Mouse (Mus musculus) right cerebral cortex, adult 2 months (tissue): Measurements from ENCODE around the gene Cox4i1.

ENCODE experiments used
- DNase-seq, 2 experiments: peaks; one replicate each; pipeline ENCODE4 v3.0.0; 2021 to 2022; ENCODE audit warnings: low spot score in 2 of 2

The Cox4i1 gene

DNA sequence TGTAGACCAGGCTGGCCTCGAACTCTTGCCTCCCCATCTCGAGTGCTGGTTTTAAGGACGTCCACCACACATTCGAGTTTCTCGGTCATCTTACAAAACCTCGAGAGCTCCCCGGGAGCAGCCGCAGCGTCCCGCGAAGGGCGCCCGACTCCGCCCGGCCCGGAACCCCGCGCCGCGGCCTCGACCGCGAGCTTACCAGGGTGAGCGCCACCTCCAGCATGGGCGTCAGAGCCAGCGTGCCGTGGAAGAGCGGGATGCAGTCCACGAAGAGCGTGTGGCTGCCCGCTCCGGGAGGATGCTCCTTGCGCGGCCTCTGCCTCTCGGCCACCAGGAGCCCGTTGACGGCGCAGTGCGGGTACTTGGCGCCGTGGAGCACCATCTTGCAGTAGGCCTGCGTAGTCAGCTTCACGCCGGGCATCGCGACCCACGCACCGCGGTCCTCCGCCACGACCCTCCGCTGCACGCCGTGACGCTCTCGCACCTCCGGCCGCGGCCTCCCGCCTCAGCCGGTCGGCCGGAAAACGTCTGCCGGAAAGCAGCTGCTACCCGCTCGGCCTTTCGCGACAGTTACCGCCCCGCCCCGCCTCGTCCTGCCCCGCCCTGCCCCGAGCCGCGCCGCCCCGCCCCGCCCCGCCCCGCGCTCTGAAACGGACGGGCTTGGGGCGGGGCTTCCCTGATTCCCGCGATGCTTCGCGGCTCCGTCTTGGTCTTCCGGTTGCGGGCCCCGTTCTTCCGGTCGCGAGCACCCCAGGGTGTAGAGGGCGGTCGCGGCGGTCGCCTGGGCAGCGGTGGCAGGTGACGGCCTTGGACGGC is at the start of gene Cox4i1, which contains the start of gene Gm27021:
Gene Cox4i1 (plus strand): TSS at position 662 of the 813 bp plus-strand sequence.
Gene Gm27021 (minus strand): TSS at position 519 of the 813 bp plus-strand sequence.
- peak; percentile 86 to 89 for DNase-seq

DNA sequence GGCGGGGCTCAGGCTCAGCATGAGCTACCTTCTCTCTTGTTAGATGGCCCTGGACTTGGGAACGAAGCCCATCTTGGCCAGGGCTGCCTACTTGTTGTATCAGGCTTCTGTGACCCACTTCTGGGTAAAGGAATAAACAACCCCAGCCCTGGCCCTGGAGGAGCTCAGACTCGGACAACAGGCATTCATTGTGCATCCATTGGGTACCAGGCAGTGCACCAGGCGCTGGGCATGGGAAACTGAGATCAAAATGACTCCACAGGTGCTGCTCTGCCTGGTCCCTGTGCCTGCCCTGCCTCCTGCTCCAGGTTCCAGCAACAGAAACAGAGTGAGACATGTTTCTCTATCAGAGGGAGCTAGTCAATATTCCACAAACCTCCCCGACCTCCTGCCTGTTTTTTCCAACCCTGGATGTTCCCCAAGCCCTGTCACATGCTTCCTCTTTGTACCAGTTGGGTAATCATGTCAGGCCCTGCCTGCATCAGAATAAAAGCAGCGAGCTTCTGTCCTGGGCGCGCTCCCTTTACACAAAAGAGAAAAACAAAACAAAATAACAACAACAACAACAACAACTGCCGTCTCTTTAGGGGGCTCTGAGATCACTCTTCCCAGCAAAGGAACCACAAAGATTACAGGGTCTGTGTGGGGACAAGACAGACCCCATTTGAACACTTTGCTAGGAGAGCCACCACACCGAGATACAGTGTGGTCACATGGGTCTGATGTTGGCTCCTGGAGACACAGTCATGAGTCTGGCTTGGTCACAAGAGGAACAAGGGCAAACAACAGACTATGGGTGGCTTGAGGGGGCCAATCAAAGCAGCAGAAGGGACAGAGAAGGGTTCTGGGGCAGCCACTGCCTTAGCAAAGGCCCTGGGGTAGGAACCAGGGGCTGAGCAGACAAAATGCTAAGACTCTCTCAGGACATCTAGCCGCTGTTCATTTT is 48.5 kb upstream of the Cox4i1 start:
- DNase-seq, result peak; percentile 23 to 49

DNA sequence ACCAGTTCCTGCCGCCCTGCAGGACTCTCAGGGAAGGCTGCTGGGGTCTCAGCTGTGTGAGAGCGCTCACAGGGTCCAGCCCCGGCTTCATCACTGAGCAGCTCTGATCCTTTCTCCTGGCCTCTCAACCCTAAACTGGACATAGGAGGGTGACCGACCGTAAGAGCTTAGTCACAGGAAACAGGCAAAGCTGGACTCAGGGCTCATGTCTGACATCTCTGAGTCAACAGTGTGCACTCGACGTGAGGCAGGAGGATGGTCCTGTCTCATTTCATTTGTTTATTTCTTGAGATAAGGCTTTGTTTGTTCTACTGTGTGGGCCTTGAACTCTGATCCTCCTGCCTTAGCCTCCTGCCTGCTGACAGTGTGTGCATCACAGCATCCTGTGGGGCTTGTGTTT is 47.6 kb upstream of the Cox4i1 start:
- DNase-seq, result no peak

DNA sequence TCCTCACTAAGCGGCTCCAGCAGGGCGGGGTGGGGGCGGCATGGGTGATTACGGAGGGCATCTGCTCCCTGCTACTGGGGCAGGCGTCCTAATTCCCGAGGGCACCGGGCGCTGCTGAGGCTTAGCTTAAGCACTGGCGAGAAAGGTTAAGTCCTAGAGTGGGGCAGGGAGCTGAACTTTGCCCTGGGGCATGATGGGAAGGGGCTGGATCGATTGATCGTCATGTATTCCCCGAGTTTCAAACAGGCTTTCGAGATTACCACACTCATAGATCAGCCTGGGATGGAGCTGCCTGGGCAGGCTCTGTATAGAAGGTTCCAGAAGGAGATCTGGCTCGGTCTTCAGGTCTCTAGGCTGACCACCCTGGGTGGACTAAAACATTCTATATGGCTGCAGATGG is 45.9 kb upstream of the Cox4i1 start:
- no peak for DNase-seq

DNA sequence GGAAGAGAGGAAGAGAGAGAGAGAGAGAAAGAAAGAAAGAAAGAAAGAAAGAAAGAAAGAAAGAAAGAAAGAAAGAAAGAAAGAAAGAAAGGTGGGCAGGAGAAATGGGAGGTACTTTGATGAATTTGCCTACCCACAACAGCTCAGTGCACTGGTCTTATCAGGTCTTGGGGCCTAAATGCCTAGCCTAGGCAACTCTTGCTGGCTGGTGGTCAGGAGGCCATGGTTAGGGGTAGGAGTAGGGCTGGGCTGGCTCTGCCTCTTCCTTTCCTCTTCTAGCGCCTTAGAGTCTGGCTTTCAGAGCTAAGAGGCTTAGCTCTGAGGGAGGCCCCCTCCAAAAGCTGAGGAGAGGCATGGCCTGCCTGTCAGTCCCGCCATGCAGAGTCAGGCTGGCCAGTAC is 44.4 kb upstream of the Cox4i1 start:
- DNase-seq, result no peak

DNA sequence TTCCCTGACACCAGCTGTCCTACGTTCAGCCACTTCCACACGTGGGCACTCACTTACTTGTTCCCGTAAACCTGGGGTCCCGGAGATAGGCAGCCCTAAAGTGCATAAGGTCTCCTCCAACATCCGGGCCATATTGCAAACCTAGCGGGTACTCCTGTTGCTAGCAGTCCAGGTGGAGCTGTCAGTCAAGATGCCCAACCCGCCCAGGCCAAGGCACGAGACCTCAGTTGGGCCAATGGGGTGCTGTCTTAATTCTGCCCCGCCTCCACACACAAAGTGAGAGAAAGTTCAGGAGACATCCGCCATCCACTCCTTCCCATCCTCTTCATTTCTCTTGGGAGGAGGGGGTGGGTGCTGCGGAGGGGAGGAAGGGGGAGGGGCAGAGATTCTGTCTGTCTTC is 41.6 kb upstream of the Cox4i1 start:
- no peak for DNase-seq

DNA sequence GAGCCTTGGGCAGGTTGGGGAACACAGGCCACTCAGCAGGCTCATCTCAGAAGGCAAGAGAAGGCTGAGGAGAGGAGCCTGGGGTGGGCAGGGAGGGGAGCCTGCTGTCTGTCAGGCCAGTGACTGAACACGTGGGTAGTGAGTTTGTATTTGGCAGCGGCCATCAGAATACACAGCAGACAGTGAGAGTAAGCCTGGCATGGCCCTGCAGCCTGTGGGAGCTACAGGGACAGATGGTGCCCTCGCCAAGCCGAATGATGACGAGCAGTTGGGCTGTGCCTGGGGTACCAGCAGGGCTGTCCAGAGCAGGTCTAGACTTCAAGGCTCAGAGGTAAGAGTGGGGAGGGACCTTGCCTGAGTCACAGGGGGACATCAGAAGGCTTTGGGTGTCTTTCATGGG is 40.7 kb upstream of the Cox4i1 start:
- no peak for DNase-seq

DNA sequence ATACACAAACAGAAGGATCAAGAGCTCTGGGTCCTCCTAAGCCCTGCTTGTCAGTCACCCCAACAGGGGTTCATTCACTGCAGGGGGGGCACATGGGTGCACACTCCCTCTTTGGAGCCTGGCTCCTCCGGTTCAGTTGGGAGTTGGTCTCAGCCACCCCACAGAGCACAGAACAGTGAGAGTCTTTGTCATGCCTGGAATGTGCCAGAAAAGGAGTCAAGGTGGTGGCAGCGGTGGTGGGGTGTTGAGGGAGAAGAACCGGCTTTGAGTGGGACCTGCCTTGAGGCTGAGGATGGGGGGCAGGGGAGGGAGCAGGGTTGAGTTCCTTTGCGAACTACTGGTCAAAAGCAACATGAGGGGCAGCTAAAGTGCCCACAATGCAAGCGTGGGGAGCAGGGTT is 38.0 kb upstream of the Cox4i1 start:
- DNase-seq, result no peak

DNA sequence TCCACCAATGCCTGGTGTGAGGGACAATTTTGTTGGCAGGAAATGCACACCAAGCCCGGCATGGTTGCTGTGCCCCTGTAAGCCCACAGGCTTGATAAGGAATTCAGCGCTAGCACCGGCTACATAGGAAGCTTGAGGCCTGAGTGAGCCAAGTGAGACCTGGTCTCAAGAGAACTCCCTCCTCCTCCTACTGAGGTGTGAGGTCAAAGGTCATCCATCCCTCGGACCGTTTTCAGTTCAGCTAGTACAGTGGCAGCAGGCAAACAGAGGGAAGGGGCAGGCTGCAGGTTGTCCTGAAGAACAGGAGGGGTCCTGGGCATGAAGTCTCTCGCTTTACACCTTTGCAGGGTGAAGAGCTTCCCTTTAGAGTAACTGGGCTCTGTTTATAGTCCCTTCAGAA is 37.2 kb upstream of the Cox4i1 start:
- DNase-seq, result no peak

DNA sequence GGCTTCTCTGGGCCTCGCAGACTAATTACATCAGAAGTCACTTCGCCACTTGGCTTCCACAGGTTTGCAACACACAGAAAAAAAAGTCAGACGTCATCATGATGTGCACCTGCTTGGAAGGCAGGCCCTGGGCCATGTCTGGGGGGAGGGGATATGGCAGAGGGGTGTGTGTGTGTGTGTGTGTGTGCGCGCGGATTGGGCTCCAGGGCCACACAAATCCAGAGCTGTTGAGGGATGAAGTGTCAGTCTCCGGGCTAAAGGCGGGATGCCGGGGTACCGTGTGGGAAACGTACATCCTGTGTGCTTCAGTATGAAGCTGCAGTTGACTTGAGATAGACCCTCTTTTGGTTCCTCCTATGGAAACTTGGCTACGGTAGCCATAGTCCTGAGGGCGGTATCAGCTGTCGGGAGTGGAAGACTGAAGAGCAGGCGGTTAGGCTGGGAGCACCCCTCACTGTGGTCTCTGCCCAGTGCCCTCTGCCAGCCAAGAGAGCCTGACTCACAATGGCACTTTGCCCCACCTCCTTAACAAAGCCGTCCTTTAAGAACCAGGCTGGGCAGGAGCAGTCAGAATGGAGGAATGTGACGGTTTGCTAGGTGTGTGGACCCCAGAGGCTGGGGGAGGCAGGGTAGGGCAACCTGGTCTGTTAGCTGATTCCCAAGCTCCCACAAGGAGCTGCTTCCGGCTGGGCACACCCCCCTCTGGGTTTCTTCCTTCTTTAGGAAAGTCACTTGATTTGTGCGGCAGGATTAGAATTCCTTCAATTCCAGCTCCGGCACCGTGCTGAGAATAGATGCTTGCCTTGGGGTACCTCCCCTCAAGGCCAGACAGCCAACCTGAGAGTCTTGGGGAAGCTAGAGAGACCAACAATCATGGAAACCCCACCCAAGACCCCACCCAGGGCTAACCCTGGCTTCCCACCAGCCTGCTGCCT is 36.3 kb upstream of the Cox4i1 start:
- DNase-seq, result peak in 1 of 2 experiments; percentile 18

DNA sequence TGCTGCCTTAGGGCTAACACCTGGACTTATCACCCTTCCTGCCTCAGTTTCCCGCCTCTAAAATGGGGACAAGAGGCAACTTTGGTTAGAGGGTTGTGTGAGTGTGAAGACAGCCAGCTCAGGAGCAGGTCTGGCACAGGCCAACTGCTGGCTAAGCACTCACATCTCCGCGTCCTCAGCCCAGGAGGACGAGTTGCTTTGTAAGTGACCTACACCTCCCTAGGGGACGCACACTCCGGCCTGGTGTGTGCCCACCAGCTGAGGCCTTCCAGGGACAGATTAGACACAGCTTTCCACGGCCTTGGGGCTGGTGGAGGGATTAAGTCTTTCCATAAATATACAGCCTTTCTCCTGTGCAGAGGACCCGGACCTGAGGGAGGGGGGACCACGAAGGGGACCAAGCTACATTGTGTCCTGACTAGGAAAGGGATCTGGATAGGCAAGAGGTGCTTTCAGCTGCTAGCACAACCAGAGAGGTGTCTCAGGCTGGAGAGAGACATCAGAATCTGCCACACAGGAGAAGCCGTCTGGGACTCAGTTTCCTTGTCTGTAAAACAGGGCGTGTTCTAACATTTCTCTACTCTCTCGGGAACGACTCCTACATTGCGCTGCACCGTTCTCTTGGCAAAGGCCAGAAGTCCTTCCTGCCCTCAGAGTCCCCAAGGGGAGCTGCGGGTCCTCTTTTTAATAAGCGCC is 34.9 kb upstream of the Cox4i1 start:
- no peak for DNase-seq

DNA sequence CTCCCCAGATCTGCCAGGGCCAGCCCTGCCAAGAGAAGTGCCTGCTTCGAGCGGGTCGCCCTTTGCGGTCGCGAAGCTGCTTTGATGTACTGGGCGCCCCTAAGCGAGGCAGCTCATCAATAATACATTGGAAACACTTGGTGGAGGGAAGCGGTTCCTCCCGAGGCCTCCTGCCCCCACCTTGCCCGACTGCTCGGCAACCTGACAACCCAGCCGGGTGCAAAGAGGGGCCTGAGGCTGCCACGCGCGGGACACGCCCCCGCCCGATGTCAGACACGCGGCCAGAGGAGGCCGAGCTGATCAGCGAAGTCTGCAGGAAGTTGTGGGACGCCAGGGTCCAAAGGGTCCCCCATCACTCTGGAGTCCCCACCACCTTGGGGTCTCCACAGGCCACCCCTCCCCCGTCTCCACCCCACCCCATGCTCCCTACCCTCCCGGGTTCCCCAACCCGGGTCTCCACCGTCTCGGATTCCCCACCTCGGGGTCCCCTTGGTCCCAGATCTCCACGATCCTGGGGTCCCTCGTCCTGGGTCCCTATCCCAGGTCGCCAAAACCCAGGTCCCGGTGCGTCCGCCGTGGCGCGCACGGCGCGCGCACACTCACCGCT is 34.3 kb upstream of the Cox4i1 start:
- DNase-seq, result no peak

DNA sequence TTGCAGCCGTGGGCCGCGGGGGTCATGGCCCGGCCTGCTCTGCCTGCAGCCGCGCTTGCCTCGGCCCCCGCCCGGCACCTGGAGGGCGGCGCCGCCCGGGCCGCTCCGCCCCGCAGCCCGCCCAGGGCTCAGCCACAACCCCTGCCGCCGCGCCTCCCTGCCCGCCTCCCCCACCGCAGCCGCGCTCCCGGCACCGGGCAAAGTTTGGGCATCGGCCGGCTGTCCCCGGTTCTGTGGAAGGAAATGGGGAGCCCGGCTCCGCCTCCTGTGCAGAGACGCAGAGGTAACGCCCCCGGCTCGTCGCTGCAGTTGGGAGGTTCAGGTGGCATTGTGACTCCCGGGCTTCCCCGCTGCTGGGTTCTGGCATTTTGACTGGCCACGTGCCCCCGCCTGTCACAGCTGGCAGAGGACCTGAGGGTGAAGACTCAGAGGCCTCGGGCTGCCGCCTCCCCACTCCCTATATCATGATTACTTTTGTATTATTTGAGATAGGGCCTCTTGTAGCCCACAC is 33.6 kb upstream of the Cox4i1 start:
- DNase-seq, result peak; percentile 26 to 33

DNA sequence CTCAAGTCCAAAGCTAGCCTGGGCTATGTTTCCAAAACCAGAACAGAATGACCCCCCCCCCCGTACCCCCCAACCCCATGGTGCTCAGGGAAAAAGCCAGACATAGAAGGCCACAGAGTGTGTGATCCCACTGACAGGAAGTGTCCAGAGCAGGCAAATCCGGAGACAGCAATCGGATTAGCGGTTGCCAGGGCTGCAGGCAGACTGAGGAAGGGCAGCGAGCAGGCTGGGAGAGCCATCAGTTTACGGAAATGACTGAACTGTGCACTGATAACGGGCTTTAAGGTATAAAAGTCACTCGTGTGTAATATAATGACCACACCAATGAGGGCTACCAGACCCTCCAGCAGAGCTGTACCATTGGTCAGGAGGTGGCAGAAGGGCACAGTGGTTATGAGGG is 26.8 kb upstream of the Cox4i1 start:
- DNase-seq, result no peak

DNA sequence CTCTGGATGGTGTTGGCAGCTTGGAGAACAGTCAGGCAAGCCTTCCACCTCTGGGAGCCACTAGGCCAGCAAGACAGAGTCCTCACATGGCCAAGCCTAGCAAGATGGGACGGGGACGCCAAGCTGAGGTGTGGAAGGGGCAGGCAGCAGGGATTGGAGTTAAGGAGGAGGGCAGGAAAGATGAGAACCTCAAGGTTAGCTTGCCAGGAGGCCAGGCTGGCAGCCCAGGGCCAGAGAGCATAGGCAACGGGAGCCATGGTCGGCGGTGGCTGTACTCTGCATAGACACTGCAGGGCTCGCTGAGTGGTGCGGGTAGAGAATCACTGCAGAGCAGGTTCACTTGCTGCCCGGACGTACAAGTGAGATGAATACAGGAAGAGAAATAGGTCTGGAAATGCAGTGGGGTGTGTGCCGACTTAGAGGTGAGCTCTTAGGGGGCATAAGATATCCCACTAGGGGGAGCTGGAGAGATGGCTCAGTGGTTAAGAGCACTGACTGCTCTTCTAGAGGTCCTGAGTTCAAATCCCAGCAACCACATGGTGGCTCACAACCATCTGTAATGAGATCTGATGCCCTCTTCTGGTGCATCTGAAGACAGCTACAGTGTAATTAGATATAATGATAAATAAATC is 25.9 kb upstream of the Cox4i1 start:
- DNase-seq, result no peak

DNA sequence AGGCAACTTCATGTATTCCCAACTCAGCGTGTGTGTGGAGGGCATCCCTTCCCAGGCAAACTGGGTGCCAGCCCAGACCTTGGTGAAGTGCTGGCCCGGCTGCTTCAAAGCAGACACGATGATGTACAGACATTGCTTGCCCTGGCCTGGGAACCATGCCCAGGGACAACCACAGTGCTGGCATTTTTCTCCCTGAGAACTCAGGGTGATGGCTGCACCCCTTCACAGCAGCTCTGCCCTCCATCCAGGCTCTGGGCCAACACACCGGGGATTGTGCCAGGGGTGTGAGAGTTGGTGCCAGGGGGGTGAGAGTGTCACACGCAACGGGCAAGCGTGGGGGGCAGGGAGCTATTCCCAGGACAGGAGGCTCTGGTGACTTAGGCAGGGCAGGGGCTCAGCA is 23.4 kb upstream of the Cox4i1 start:
- DNase-seq, result peak; percentile 57 to 64

DNA sequence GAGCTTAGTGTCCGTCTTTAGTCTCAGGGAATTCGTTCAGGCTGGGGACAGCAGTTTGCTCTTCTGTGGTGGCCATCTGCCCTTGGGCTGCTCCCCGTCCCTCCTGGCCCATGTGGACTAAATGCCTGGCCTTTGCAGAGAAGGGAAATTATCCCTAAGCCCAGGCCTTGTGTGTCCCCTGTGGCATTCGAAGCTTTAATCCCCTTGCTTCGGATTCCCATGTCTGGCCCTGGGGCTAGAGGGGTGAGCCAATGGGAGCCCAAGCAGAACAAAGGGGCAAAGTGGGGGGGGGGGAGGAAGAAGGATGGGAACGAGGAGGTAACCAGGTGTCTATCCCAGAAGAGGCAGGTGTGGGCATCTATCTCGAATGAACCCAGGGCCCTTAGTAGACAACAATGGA is 20.5 kb upstream of the Cox4i1 start, which contains the start of gene 1190005I06Rik:
Gene 1190005I06Rik (minus strand): TSS at position 101 of the 400 bp plus-strand sequence.
- DNase-seq, result no peak

DNA sequence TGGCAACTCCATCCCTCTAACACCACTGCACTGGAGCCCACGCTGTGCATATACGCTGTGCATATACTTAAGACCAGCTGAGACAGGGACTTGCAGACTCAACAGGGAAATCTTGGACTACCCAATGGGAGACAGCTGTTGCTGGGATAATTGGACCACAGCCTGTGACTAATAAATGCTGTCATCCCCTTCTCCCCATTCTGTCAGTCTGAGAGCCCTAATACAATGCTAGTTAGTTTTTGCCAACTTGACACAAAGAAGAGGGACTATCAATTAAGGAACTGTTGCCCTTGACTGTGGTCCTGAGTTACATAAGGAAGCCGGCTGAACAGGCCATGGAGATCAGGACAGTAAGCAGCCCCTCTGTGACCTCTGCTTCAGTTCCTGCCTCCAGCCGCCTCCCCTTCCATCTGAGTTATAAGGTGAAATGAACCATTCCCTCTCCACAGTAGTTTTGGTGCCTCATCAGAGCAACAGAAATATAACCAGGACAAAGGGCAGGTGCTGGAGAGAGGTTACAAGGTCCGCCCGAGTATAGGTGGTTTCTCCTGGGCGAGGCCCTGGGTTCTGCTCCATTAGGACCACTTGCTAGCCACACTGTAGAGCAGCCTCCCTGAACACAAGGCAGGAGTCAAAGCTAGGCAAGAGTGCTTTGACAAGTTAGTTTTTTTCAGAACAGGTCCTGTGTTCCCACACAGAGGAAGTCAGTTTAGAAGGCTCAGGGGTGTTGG is 11.5 kb upstream of the Cox4i1 start:
- no peak for DNase-seq

DNA sequence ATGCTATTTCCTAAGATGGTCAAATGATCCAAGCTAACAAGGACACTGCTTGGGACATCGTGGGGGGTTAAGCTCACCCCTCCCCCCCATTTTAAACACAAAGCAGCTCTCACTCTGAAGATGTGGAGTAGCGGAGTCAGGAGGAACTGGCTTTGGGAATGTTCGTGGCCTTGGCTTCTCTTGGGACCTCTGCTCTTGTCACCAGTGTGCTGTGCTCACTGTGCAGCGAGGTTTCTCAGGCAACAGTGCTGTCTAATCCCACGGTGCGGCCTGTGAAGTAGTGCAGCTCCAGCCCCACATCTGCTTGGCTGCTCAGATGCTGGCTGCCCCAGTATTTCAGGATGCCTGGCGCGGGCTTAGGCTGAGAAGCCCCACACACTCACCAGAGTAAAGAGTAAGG is 10.6 kb upstream of the Cox4i1 start:
- no peak for DNase-seq
